Mouse (Mus musculus): ENCODE measurements around the gene Kcnd3. TPM values are rescaled to one million over a fixed set of nuclear protein-coding genes. Genes with fewer than 3 reads are reported as not detected.

Kcnd3 gene
- polyA plus RNA-seq, 1 experiment from 2014 or later = 0.93 TPM

DNA sequence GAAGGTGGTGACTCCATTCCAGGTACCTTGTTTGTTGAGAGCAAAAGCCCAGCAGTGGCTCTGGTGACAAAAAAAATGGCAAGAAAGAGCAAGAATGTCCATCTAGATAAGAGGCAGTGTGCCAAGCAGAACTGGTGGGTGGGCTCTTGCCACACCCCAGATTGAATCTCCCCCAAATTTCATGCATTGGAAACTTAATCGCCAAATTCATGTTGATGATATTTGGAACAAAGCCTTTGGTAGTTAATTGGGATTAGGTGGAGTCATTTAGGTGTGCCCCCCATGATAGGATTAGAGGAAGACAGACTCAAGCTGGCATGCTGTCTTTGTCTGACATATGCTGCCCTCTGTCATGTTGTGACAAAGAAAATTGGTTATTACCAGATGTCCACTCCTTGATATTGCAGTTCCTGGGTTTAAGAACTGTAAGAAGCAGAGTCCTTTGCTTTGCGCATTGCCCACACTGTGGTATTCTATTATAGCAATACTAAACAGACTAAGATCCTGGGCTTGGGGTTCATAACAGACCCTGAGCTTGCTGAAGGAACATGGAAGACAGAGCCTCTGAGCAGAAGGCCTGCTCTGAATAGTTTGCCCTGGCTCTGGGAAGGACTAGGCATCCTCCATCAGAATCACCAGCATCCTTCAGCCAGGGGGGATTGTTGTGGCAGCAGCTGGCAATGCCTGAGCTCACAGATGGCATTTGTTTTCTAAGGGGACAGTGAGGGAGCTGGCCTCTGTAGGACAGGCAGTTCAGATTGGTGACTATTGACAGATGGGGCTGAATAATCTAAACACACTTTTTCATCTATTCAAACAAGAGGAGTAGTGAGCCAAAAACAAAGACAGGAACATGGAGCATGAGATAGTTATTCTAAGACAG, 165.0 kb downstream of the Kcnd3 start:
- H3K4me2 ChIP-seq = no peak overlapping the region
- no peaks in the 10 kb centered on the region for H3K27me3 ChIP-seq (replicated peaks)
- ATAC-seq (ENCODE audit: insufficient number of reproducible peaks, low FRiP score) = no peak
- no peak overlapping the region for H3K9ac ChIP-seq
- H3K9me3 ChIP-seq (replicated peaks) = no peaks in the 10 kb centered on the region
- peaks cover 10% of the 10 kb centered on the region for H3K4me1 ChIP-seq (replicated peaks)
- WGBS = 76% methylated on average over 2 of the region's 2 CpGs
- H3K36me3 ChIP-seq = no peaks in the 10 kb centered on the region
- no peak overlapping the region for H3K4me3 ChIP-seq
- no peak overlapping the region for H3K27ac ChIP-seq (ENCODE audit: poor library complexity, severe bottlenecking)

DNA sequence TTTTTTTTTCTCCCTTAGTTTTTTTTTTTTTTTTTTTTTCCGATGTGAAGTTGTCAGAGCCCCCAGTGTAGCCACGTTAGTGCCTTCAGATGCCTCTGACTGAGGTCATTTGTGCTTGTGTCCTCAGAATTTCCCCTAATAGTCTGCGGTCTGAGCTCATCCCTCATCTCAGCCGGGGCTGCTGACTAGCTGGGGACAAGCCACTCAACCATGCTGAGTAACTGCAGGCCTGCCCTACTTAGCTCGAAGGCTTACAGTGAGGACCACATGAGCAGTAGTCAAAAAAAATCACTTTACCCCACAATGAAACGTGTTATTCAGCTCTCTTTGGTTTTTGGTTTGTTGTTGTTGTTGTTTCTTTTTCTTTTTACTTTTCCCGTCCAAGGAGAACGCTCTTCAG, 169.0 kb downstream of the Kcnd3 start:
- peaks cover 11% of the 10 kb centered on the region for H3K4me1 ChIP-seq (replicated peaks)
- 33% methylated on average over 8 of the region's 8 CpGs for WGBS
- no peaks in the 10 kb centered on the region for H3K36me3 ChIP-seq
- H3K9ac ChIP-seq = no peak overlapping the region
- no peak for ATAC-seq (ENCODE audit: insufficient number of reproducible peaks, low FRiP score)
- no peak overlapping the region for H3K4me2 ChIP-seq
- H3K27me3 ChIP-seq (replicated peaks) = 0 out of 2 replicates have a peak, but pooled peaks cover 7% of the 10 kb centered on the region
- H3K9me3 ChIP-seq (replicated peaks) = no peaks in the 10 kb centered on the region
- no peak overlapping the region for H3K27ac ChIP-seq (ENCODE audit: poor library complexity, severe bottlenecking)
- no peak overlapping the region for H3K4me3 ChIP-seq

DNA sequence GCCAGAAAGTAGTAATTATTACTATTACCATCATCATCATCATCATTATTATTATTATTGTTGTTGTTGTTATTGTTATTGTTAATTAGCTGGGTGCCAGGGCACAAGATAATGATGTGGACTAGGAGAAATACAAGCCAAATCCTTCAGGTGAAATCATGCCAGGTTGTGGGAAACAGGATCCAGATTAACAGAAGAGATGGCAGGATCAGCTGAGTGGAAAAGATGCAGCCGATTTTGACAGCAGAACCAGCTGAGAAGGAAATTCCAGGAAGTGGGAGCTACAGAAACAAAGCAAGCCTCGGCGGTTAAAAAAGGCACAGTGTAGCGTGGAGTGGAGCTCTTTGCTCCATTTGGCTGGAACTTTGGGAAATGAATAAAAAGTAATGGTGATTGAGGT, 171.0 kb downstream of the Kcnd3 start:
- 0 out of 2 replicates have a peak, but pooled peaks cover 7% of the 10 kb centered on the region for H3K27me3 ChIP-seq (replicated peaks)
- no peaks in the 10 kb centered on the region for H3K36me3 ChIP-seq
- no peak overlapping the region for H3K4me3 ChIP-seq
- H3K4me1 ChIP-seq (replicated peaks) = peaks cover 11% of the 10 kb centered on the region
- no peak overlapping the region for H3K4me2 ChIP-seq
- H3K9me3 ChIP-seq (replicated peaks) = no peaks in the 10 kb centered on the region
- WGBS = 54% methylated on average over 4 of the region's 4 CpGs
- no peak overlapping the region for H3K27ac ChIP-seq (ENCODE audit: poor library complexity, severe bottlenecking)
- no peak for ATAC-seq (ENCODE audit: insufficient number of reproducible peaks, low FRiP score)
- no peak overlapping the region for H3K9ac ChIP-seq

DNA sequence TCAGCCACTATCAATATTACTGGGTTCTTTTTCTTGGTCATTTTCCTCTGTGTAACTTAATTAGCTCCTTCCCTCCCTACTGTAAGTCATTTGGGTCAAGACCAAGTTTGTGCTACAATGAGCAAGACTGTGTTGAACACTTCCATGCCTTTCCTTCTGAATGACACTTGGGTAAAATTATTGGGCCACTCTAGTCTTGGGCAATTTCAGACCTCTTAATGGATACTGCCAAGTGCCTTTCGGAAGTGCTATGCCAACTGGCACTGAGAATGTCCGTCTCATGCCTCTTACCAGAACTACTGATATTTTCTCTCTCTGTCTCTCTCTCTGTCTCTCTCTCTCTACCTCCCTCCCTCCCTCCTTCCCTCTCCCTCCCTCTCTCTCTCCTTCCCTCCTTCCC, 173.8 kb downstream of the Kcnd3 start:
- no peak overlapping the region for H3K27ac ChIP-seq (ENCODE audit: poor library complexity, severe bottlenecking)
- H3K36me3 ChIP-seq = no peaks in the 10 kb centered on the region
- no peak overlapping the region for H3K4me2 ChIP-seq
- H3K9me3 ChIP-seq (replicated peaks) = no peaks in the 10 kb centered on the region
- no peak for ATAC-seq (ENCODE audit: insufficient number of reproducible peaks, low FRiP score)
- no peak overlapping the region for H3K9ac ChIP-seq
- H3K4me1 ChIP-seq (replicated peaks) = peaks cover 11% of the 10 kb centered on the region; the same call in 1 of the 2 replicates
- H3K27me3 ChIP-seq (replicated peaks) = 0 out of 2 replicates have a peak, but pooled peaks cover 7% of the 10 kb centered on the region
- 84% methylated on average over 2 of the region's 2 CpGs for WGBS
- H3K4me3 ChIP-seq = no peak overlapping the region

DNA sequence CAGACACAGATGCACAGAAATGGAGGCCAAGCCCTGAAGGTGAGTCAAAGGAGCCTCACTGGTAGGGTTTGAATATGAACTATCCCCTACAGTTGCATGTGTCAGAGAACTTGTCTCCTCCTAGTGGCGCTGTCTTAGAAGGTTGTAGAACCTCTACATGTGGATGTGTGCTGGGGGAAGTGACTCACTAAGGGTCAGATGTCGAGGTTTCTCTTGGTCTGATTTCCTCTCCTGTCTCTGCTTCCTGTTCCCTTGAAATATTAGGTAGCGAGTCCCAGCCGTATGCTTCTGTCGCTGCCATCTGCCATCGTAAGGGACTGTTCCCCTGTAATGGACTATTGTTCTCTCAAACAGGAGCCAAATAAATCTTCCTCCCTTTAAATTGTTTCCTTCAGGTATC, 175.1 kb downstream of the Kcnd3 start:
- no peak overlapping the region for H3K27ac ChIP-seq (ENCODE audit: poor library complexity, severe bottlenecking)
- H3K4me1 ChIP-seq (replicated peaks) = peaks cover 2% of the 10 kb centered on the region
- no peaks in the 10 kb centered on the region for H3K36me3 ChIP-seq
- H3K9ac ChIP-seq = no peak overlapping the region
- ATAC-seq (ENCODE audit: insufficient number of reproducible peaks, low FRiP score) = no peak
- H3K9me3 ChIP-seq (replicated peaks) = no peaks in the 10 kb centered on the region
- no peak overlapping the region for H3K4me2 ChIP-seq
- H3K4me3 ChIP-seq = no peak overlapping the region
- WGBS = 62% methylated on average over 6 of the region's 6 CpGs
- 0 out of 2 replicates have a peak, but pooled peaks cover 7% of the 10 kb centered on the region for H3K27me3 ChIP-seq (replicated peaks)

DNA sequence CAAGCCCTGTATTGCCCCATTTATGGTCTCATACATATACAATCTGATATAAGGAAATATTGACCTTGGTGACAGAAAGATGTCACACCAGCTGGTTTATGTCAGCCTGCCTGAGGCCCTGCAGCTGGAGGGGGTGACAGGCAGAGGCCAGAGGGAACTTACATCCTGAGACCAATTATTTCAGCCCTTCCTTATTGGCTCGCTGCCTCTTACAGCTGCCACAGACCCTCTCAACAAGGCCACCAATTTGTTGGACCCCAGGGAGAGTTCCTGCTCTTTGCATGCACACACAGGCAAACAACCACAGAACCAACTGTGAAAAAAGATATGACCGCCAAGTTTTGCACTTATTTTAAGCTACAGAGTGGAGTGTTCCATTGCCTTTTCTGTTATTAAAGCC, 180.2 kb downstream of the Kcnd3 start:
- Histone ChIP-seq H3K9ac (no peak overlapping the region), H3K4me1 (replicated peaks) (peaks cover 8% of the 10 kb centered on the region), H3K9me3 (replicated peaks) (no peaks in the 10 kb centered on the region), H3K27me3 (replicated peaks) (no peaks in the 10 kb centered on the region), H3K36me3 (no peaks in the 10 kb centered on the region), H3K4me2 (no peak overlapping the region), H3K27ac (ENCODE audit: poor library complexity, severe bottlenecking) (no peak overlapping the region), H3K4me3 (no peak overlapping the region)
- 51% methylated on average over 2 of the region's 2 CpGs for WGBS
- ATAC-seq (ENCODE audit: insufficient number of reproducible peaks, low FRiP score) = no peak

DNA sequence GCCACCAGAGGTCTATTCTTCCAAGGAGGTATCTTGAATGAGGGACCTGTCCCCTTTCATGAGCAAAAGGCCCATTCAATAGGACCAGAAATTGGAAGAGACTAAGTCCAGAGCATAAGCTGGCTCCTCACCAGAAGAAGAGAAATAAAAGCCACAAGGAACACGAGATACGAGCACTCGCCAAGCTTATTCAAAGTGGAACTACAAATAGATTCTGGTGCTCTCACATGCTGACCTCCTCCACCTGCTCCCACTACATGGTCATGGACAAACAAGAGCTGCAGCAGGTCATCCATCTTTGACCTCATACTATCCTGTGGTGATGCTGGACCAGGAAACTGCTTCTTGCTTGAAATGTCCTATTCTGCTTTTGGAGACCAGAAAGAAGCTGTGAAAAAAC, 180.9 kb downstream of the Kcnd3 start:
- Histone ChIP-seq H3K4me2 (no peak overlapping the region), H3K27ac (ENCODE audit: poor library complexity, severe bottlenecking) (no peak overlapping the region), H3K4me3 (no peak overlapping the region), H3K36me3 (no peaks in the 10 kb centered on the region), H3K27me3 (replicated peaks) (no peaks in the 10 kb centered on the region), H3K9me3 (replicated peaks) (no peaks in the 10 kb centered on the region), H3K4me1 (replicated peaks) (peaks cover 8% of the 10 kb centered on the region), H3K9ac (no peak overlapping the region)
- WGBS = 93% methylated on average over 3 of the region's 3 CpGs
- ATAC-seq (ENCODE audit: insufficient number of reproducible peaks, low FRiP score) = no peak

DNA sequence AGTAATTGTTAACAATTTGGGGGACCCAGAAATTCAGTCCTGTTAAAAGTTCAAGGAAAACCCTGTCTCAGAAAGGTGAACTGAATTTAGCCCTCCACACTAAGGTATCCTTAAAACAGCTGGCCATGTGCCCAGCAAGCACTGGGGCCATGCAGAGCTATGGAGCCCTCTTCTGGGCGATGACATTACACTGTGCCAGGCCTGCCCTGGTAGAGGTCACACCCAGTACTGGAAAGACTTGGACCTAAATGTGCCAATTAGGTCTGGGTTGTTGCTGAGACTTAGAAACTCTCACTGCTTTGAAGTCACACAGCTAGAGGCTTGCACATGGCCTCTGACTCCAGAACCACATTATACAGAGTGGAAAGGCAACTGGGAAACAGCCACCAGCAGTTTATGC, 190.1 kb downstream of the Kcnd3 start:
- Histone ChIP-seq H3K4me1 (replicated peaks) (no peaks in the 10 kb centered on the region), H3K4me3 (no peak overlapping the region), H3K4me2 (no peak overlapping the region), H3K9ac (no peak overlapping the region), H3K27ac (ENCODE audit: poor library complexity, severe bottlenecking) (no peak overlapping the region), H3K36me3 (no peaks in the 10 kb centered on the region), H3K27me3 (replicated peaks) (no peaks in the 10 kb centered on the region; the same call in 1 of the 2 replicates), H3K9me3 (replicated peaks) (no peaks in the 10 kb centered on the region)
- ATAC-seq (ENCODE audit: insufficient number of reproducible peaks, low FRiP score) = no peak; the same call in 1 of the 2 replicates
- 52% methylated on average over 1 of the region's 1 CpGs for WGBS

DNA sequence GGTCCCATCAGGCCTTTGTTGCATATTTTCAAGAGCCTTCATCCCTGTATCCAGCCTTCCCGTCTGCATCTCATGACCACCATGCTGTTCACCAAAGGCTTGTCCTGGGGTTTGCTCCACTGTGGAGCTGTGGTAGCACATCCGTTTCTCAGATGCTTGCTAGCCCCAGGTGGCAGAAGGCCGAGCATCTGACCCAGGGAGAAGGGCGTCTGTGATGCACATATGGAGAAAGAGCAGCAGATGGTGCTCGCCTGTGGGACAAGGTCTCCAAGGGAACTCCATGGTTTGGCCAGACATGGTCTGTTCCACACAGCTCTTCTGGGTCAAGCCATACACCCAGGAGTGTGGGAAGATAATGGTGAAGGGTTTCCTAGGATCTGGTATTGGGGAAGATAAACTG, 191.4 kb downstream of the Kcnd3 start:
- H3K36me3 ChIP-seq = no peaks in the 10 kb centered on the region
- H3K27me3 ChIP-seq (replicated peaks) = no peaks in the 10 kb centered on the region; the same call in 1 of the 2 replicates
- H3K9me3 ChIP-seq (replicated peaks) = no peaks in the 10 kb centered on the region
- ATAC-seq (ENCODE audit: insufficient number of reproducible peaks, low FRiP score) = no peak
- H3K27ac ChIP-seq (ENCODE audit: poor library complexity, severe bottlenecking) = no peak overlapping the region
- no peak overlapping the region for H3K4me3 ChIP-seq
- no peaks in the 10 kb centered on the region for H3K4me1 ChIP-seq (replicated peaks)
- H3K9ac ChIP-seq = no peak overlapping the region
- no peak overlapping the region for H3K4me2 ChIP-seq
- 67% methylated on average over 5 of the region's 5 CpGs for whole genome bisulfite sequencing

DNA sequence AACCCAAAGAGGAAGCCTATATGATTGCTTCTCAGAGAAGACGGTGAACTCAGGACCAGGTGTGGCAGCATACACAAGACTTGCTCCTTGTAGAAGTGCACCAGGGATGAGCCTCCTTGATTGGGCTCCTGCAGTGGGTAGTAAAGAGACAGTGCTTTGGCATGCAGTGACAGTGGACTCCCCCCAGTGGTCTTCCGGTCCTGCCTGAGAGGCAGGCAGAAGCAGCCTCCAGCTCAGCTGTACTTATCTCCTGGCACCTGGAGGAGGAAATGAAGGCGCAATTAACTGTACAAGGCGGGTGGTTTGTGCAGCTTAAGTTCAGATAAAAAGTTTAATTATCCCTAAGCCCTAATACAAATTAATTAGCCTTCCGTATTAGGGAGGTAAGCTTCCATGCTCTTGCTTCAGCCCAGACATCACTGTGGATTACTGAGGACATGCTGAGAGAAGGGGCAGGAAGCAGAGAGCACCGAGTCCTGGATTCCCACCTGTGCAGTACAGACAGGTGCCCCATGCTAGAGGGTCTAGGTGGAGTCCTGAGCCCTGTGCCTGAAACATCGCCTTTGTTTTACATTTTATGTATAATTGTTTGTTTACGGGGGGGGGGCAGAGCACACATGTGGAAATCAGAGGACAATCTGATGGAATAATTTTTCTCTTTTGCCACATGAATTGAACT, 196.9 kb downstream of the Kcnd3 start:
- ATAC-seq (ENCODE audit: insufficient number of reproducible peaks, low FRiP score) = no peak
- WGBS = 59% methylated on average over 8 of the region's 8 CpGs
- H3K9me3 ChIP-seq (replicated peaks) = no peaks in the 10 kb centered on the region
- no peaks in the 10 kb centered on the region for H3K27me3 ChIP-seq (replicated peaks)
- H3K4me1 ChIP-seq (replicated peaks) = no peaks in the 10 kb centered on the region
- no peaks in the 10 kb centered on the region for H3K36me3 ChIP-seq
- H3K4me2 ChIP-seq = no peak overlapping the region
- H3K9ac ChIP-seq = no peak overlapping the region
- no peak overlapping the region for H3K27ac ChIP-seq (ENCODE audit: poor library complexity, severe bottlenecking)
- H3K4me3 ChIP-seq = no peak overlapping the region

DNA sequence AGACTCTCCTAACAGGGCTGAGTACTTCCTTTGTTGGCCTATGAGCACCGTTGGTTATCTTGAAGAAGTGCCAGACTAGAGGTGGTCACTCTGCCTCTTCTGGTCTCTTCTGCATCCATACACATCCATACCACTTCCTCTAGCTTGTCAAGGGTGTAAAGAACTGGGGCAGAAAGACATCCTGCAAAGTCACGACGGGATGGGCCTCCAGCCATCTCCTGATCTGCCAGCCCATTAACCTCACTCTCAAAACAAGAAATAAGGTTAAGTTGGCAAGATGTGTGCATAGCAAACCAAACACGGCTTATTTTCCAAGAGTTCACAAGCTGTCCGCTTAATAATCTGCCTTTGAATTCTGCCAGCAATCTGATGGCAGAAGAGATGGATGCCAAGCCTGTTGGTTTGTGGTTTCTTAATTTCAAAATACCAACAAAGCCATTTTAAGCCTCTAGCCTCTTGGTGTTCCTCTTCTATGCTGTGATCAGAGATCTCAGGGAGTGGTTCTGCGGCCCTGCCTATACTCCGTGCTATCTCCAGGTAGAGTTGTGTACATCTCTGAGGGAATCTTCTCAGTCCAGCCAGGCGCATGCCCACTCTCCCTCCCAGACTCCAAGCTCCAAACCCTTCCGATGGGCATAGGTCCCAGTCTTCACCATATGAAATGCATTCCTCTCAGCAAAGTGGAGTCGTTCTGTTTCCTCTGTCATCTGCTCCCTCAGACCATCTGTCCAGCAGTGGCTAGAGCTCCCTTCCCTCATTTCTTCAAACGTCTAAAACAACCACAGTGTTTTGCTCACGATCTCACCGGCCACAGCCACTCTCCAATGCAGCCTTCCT, 201.6 kb downstream of the Kcnd3 start:
- 76% methylated on average over 13 of the region's 13 CpGs for WGBS
- Histone ChIP-seq H3K27me3 (replicated peaks) (no peaks in the 10 kb centered on the region), H3K4me2 (no peak overlapping the region), H3K9ac (no peak overlapping the region), H3K9me3 (replicated peaks) (peaks cover 7% of the 10 kb centered on the region), H3K4me3 (no peak overlapping the region), H3K36me3 (no peaks in the 10 kb centered on the region), H3K27ac (ENCODE audit: poor library complexity, severe bottlenecking) (no peak overlapping the region), H3K4me1 (replicated peaks) (no peaks in the 10 kb centered on the region)
- no peak for ATAC-seq (ENCODE audit: insufficient number of reproducible peaks, low FRiP score)

All from heart, embryonic 12.5 days (tissue).